9 mouse cellular contexts compared by ENCODE assay signal in the genomic region with DNA sequence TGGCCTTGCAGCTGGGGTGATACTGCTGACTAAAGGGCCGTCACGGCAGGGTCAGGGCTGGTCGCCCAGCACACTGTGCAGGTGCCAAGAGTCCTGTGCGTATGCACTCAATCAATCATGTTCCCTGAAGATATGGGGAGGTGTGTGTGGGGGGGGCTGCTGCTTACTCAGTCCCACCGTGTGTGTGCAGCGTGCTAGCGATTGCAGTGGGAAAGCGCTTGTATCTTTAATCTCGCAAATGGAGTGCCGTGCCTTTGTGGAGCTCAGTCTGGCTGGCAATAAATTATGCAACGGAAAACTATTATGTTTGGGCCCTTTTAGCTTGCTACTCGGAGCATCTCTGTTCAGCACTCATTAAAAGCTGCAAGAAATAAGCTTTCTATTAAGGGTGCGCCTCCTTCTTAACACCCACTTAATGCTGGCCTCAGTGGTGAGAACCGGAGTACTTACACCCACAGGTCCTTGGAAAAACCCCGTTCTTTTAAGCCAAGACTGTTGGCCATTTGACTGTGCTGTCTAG. TPM values are rescaled to one million over a fixed set of nuclear protein-coding genes. Genes with fewer than 3 reads are reported as not detected.
A peak's percentile ranks its signal among the peaks of the same experiment; 100 is the strongest.
DNase-seq lines count a peak whose midpoint lies in the region; ATAC-seq and TF ChIP-seq lines count a peak whose summit lies in the region.
"Had no signal": no experiment of that assay in that cellular context is flagged by ENCODE, and none has a peak within 500 bp of the region (broad histone marks: within the 10 kb centered on the region; RNA-seq: fewer than 3 reads in every experiment).

No protein-coding gene starts in this region.

- peak; percentile 57 to 69 for DNase-seq in heart, adult 18-20 months
- no peak for DNase-seq in heart, postnatal 25 days (ENCODE audit: low spot score)
- DNase-seq in adrenal gland, postnatal 10 days = peak; percentile 68
- DNase-seq in gastrocnemius, adult 2 months = peak; percentile 80
- no peak for DNase-seq in thymus, postnatal 10 days (ENCODE audit: low spot score in 2 of 2)
- no peak for DNase-seq in spleen, adult 18-20 months
- DNase-seq in urinary bladder, adult 2 months (ENCODE audit: low spot score) = no peak

- no peak for TF ChIP-seq CTCF in gastrocnemius, adult 2 months (IDR thresholded peaks at IDR 0.05)

- H3K4me1 ChIP-seq in midbrain, embryonic 13.5 days (replicated peaks) = peaks cover 10% of the 10 kb centered on the region

- 26% methylated on average over 15 of the region's 15 CpGs for WGBS in midbrain, embryonic 13.5 days

- peak overlapping the region; percentile 49; the same call in 1 of the 2 replicates for H3K27ac ChIP-seq in gastrocnemius, adult 2 months
- H3K27ac ChIP-seq in midbrain, embryonic 13.5 days = peak overlapping the region; percentile 56; the same call in 1 of the 2 replicates

- no peaks in the 10 kb centered on the region for H3K9me3 ChIP-seq in midbrain, embryonic 13.5 days

- H3K4me3 ChIP-seq in gastrocnemius, adult 2 months = peak overlapping the region; percentile 28
- no peak overlapping the region for H3K4me3 ChIP-seq in midbrain, embryonic 13.5 days (replicated peaks)
- H3K4me3 ChIP-seq: myocyte had no signal

- peak; percentile 65 for ATAC-seq in midbrain, embryonic 13.5 days

- intact Hi-C loops in heart, postnatal 25 days (cut with DNase I) = no loop called here
- intact Hi-C loops in gastrocnemius, adult 2 months (cut with DNase I) = no loop called here

- H3K36me3 ChIP-seq in midbrain, embryonic 13.5 days = no peaks in the 10 kb centered on the region

- peak overlapping the region; percentile 29 for H3K4me2 ChIP-seq in midbrain, embryonic 13.5 days (replicated peaks)

- peak overlapping the region; percentile 46; the same call in 1 of the 2 replicates for H3K9ac ChIP-seq in midbrain, embryonic 13.5 days (replicated peaks)

- no peaks in the 10 kb centered on the region for H3K27me3 ChIP-seq in midbrain, embryonic 13.5 days

RNA-seq across cellular contexts. Expression of a gene that starts 8.7 kb away (rescaled TPM):
- 10 to 100 TPM; 45.5 to 48.7 TPM for total RNA-seq in heart, adult 18-20 months (2021)
- 10 to 100 TPM; 63.5 to 63.6 TPM for total RNA-seq in heart, postnatal 25 days (2021)
- total RNA-seq in adrenal gland, postnatal 10 days (2021) = 100 to 1,000 TPM; 138 to 164 TPM
- total RNA-seq in gastrocnemius, adult 2 months (2021) = 10 to 100 TPM; 37.7 to 44.7 TPM
- polyA plus RNA-seq in midbrain, embryonic 13.5 days (2015; fragmentation: Nextera tagmentation; extraction: Ambion mirVana) = 2.0 and 2.2 TPM in 2 replicates
- polyA plus RNA-seq in urinary bladder, adult 2 months (2012; rRNA removed) = 23.2 and 30.0 TPM in 2 replicates

Comparison
In these comparisons a context has a peak if more than half of its experiments do, and no peak if none do; other contexts are left out.
1. DNase-seq: peak in heart, adult 18-20 months (2 of 2), adrenal gland, postnatal 10 days (single experiment) and gastrocnemius, adult 2 months (single experiment); none in heart, postnatal 25 days (single experiment), thymus, postnatal 10 days (0 of 2), spleen, adult 18-20 months (0 of 2) and urinary bladder, adult 2 months (single experiment).